Mouse (Mus musculus): ENCODE results near the gene Lipt1. TPM values are rescaled to one million over a fixed set of nuclear protein-coding genes. Genes with fewer than 3 reads are reported as not detected.

Gene Lipt1
- polyA plus RNA-seq, 1 experiment: 0.62 TPM

DNA sequence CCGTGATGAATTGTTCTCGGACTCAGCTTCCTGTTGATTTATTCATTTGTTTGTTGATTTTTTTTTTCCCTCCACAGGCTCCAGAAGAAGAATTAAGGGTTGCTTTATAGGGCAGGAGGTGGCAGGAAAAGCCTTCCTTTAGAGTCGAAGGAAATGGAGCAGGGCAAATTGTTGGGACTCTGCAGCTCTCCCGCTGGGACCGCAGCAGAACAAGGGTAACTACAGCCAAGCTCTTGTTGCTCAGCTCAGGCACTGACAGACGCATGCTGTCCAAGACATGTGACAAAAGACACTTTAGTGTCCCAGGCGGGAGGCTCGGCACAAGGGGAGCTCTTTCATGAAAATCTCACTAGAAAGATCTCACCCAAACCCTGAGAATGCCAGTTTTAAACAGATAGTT, 51.0 kb downstream of the Lipt1 start:
- 59% methylated on average over 8 of the region's 8 CpGs for WGBS
- Histone ChIP-seq H3K4me1 (ENCODE audit: control insufficient read depth, insufficient read depth, insufficient read length, low read length) (no peaks in the 10 kb centered on the region), H3K27me3 (ENCODE audit: control insufficient read depth, insufficient read depth, low read length) (no peaks in the 10 kb centered on the region), H3K27ac (ENCODE audit: insufficient read depth, low read depth, low read length) (no peak overlapping the region), H3K4me3 (ENCODE audit: low read depth, low read length) (no peak overlapping the region), H3K36me3 (ENCODE audit: control insufficient read depth, insufficient read depth, low read length) (no peaks in the 10 kb centered on the region)
- TF ChIP-seq POLR2A (IDR thresholded peaks at IDR 0.05; ENCODE audit: low read depth, low read length): no peak
- no peak for TF ChIP-seq CTCF (IDR thresholded peaks at IDR 0.05; ENCODE audit: extremely low read depth, insufficient read length, insufficient replicate concordance, low read depth, low read length)

Other genes with a start within 250 kb of the Lipt1 start
- 12.4 and 15.3 TPM in 2 replicates for gene 2010300C02Rik, start 151.7 kb upstream of the Lipt1 start, polyA plus RNA-seq (2012; rRNA removed)
- gene Tsga10, start 5.3 kb upstream of the Lipt1 start, polyA plus RNA-seq (2012; rRNA removed): 0.10 TPM in 1 of 2 replicates, not detected in the other
- 1.2 and 2.5 TPM in 2 replicates for gene Mitd1, start 18.7 kb downstream of the Lipt1 start, polyA plus RNA-seq (2012; rRNA removed)
- 16.0 and 25.2 TPM in 2 replicates for gene Mrpl30, start 18.7 kb downstream of the Lipt1 start, polyA plus RNA-seq (2012; rRNA removed)
- gene Lyg2, start 44.8 kb downstream of the Lipt1 start, polyA plus RNA-seq (2012; rRNA removed): not detected in 2 replicates
- not detected in 2 replicates for gene Lyg1, start 86.0 kb downstream of the Lipt1 start, polyA plus RNA-seq (2012; rRNA removed)
- gene Txndc9, start 126.2 kb downstream of the Lipt1 start, polyA plus RNA-seq (2012; rRNA removed): 2.3 and 4.0 TPM in 2 replicates
- 0.58 and 1.0 TPM in 2 replicates for gene Eif5b, start 126.3 kb downstream of the Lipt1 start, polyA plus RNA-seq (2012; rRNA removed)

Data from small intestine, adult 2 months (tissue).